Mouse (Mus musculus) hindbrain, embryonic 15.5 days (tissue): ENCODE data around the gene Ehf. TPM values are rescaled to one million over a fixed set of nuclear protein-coding genes. Genes with fewer than 3 reads are reported as not detected.

Source experiments
- ATAC-seq: fragments of 200-750 bp; cut with Nextera tagmentation; 2 replicates; pipeline ENCODE4 v1.8.0; 2017; ENCODE audit warnings: low read depth, moderate number of reproducible peaks, moderate TSS enrichment; ENCODE audit not compliant: low FRiP score
- H3K27ac ChIP-seq: fragments of 300-500 bp; sonication (generic); replicated peaks from 2 replicates; pipeline ENCODE4 v1.5.1; 2015; ENCODE audit warnings: mild to moderate bottlenecking, inconsistent platforms
- H3K27me3 ChIP-seq: fragments of 300-500 bp; sonication (generic); 2 replicates; pipeline ENCODE4 v1.6.1; 2015; ENCODE audit warnings: control low read depth, inconsistent platforms
- H3K36me3 ChIP-seq: fragments of 300-500 bp; sonication (generic); 2 replicates; pipeline ENCODE4 v1.6.1; 2015; ENCODE audit warnings: control low read depth, inconsistent platforms
- H3K4me1 ChIP-seq: fragments of 300-500 bp; sonication (generic); replicated peaks from 2 replicates; pipeline ENCODE4 v1.6.1; 2015; ENCODE audit warnings: control low read depth, inconsistent platforms
- H3K4me2 ChIP-seq: fragments of 300-500 bp; sonication (generic); 2 replicates; pipeline ENCODE4 v1.6.1; 2015; ENCODE audit warnings: moderate library complexity, mild to moderate bottlenecking, inconsistent platforms
- H3K4me3 ChIP-seq: fragments of 300-500 bp; sonication (generic); 2 replicates; pipeline ENCODE4 v1.5.1; 2015; ENCODE audit warnings: mild to moderate bottlenecking, inconsistent platforms
- H3K9ac ChIP-seq: fragments of 300-500 bp; sonication (generic); 2 replicates; pipeline ENCODE4 v1.6.1; 2015; ENCODE audit warnings: inconsistent platforms
- H3K9me3 ChIP-seq: fragments of 300-500 bp; sonication (generic); 2 replicates; pipeline ENCODE4 v1.6.1; 2016; ENCODE audit warnings: control low read depth, inconsistent platforms
- WGBS: fragments of 180-500 bp; shearing (Covaris S2); methylation state at CpG from one replicate; pipeline ENCODE4 v1.1.7; 2015; 5-methylcytosine and 5-hydroxymethylcytosine counted together
- polyA plus RNA-seq: library from polyadenylated mRNA; unstranded; fragments of >200 nt; fragmentation: Nextera tagmentation; extraction: Ambion mirVana; gene quantifications from 2 replicates; pipeline ENCODE4 v1.2.1, GENCODE M21; 2015

Gene Ehf
- 0.10 and 0.29 TPM in 2 replicates for polyA plus RNA-seq

DNA sequence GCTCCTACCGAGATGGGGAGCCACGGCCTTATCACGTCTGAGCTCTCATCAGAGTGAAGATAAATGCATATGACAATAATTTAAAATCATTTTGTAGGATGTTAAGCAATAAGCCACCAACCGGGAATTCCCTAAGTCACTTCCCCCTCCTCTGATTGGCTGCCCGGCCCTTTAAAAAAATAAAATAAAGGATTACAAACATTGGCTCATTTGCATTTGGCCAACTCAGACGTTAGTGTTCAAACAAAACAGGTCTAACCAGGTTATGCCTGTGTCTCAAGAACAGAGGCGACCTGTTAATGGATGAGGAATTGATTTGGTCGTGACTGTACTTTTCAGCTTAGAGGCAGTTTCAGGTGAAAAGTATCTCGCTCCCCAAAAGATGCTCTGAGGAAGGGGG lies at the start of gene Ehf:
Gene Ehf, minus strand, starts transcription at position 147 of the 400 bp plus-strand sequence.
- WGBS = 61% methylated on average over 9 of the region's 9 CpGs
- Histone ChIP-seq H3K4me1 (no peaks in the 10 kb centered on the region), H3K4me2 (no peak within 1 kb of the TSS), H3K9ac (no peak within 1 kb of the TSS), H3K27me3 (no peaks in the 10 kb centered on the region), H3K9me3 (no peaks in the 10 kb centered on the region), H3K4me3 (no peak within 1 kb of the TSS), H3K27ac (no peak within 1 kb of the TSS), H3K36me3 (no peaks in the 10 kb centered on the region)
- ATAC-seq = no peak

GRCm38 (mm10) chr2:103347417-103347891 lies 44.4 kb upstream of the Ehf start:
- no peak; the same call in 1 of the 2 replicates for ATAC-seq
- no peak overlapping the region for H3K4me3 ChIP-seq
- peak overlapping the region; percentile 48 for H3K4me2 ChIP-seq
- 0 out of 2 replicates have a peak overlapping the region, but pooled peaks have one; percentile 25 for H3K9ac ChIP-seq
- no peaks in the 10 kb centered on the region for H3K27me3 ChIP-seq
- WGBS = 15% methylated on average over 5 of the region's 5 CpGs
- H3K27ac ChIP-seq = no peak overlapping the region
- no peaks in the 10 kb centered on the region for H3K9me3 ChIP-seq
- no peaks in the 10 kb centered on the region for H3K36me3 ChIP-seq
- H3K4me1 ChIP-seq = peaks cover 4% of the 10 kb centered on the region; the same call in 1 of the 2 replicates

DNA sequence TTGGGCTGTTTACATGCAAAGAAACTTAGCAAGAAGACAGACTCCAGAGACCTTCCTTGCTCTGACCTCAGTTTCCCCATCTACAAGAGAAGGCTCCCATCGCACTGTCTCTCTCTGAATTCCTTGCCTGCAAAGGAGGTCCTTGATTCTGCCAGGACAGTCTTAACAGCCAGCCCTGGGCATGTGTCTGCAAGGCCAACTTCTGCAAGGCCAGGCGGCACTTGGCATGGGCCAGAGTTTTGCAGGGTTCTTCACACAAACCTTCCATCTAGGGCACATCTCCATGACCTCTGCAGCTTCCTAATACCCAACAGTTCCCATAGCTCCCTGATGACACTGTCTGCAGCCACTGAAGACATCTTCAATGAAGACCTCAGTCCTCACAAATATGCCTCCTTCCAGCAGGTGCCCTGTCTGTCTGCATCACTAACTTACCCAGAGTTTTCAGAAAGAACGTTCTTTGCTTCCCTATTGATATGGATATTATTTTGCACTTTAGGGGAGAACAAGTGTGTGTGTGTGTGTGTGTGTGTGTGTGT lies 43.7 kb upstream of the Ehf start:
- no peak for ATAC-seq
- Histone ChIP-seq H3K27me3 (no peaks in the 10 kb centered on the region), H3K4me2 (no peak overlapping the region), H3K9me3 (no peaks in the 10 kb centered on the region), H3K4me1 (peaks cover 4% of the 10 kb centered on the region; the same call in 1 of the 2 replicates), H3K36me3 (no peaks in the 10 kb centered on the region), H3K9ac (no peak overlapping the region), H3K4me3 (no peak overlapping the region), H3K27ac (no peak overlapping the region)
- WGBS = 63% methylated on average over 3 of the region's 3 CpGs

- no peak for ATAC-seq
- H3K4me1 ChIP-seq = peaks cover 4% of the 10 kb centered on the region; the same call in 1 of the 2 replicates
- no peak overlapping the region for H3K27ac ChIP-seq
- H3K27me3 ChIP-seq = no peaks in the 10 kb centered on the region
- no peaks in the 10 kb centered on the region for H3K36me3 ChIP-seq
- no peak overlapping the region for H3K9ac ChIP-seq
- 74% methylated on average over 7 of the region's 7 CpGs for WGBS
- H3K9me3 ChIP-seq = no peaks in the 10 kb centered on the region
- H3K4me3 ChIP-seq = no peak overlapping the region
- no peak overlapping the region for H3K4me2 ChIP-seq
Measured at GRCm38 (mm10) chr2:103343611-103344010, 40.5 kb upstream of the Ehf start.

DNA sequence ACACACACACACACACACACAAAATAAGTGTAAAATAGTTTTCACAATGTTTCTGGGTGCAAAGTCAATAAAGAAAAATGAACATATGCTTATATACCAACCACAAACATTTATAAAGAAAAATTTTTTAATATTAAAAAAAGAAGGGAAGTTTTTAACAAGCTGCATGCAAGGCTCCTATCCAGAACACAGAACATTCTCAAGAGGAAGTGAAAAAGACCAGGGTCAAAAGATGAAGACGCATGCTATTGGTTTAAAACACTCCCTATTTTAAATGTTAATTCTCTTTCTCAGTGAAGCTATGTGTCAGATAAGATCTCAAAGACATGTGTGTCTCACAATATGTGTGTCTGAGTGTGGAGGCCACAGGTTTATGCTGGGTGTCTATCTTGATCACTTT lies 39.0 kb upstream of the Ehf start:
- no peaks in the 10 kb centered on the region for H3K9me3 ChIP-seq
- ATAC-seq = no peak
- no peak overlapping the region for H3K27ac ChIP-seq
- H3K9ac ChIP-seq = no peak overlapping the region
- H3K4me2 ChIP-seq = no peak overlapping the region
- H3K4me1 ChIP-seq = no peaks in the 10 kb centered on the region
- H3K27me3 ChIP-seq = no peaks in the 10 kb centered on the region
- no peak overlapping the region for H3K4me3 ChIP-seq
- no peaks in the 10 kb centered on the region for H3K36me3 ChIP-seq
- WGBS = 96% methylated on average over 1 of the region's 1 CpGs

DNA sequence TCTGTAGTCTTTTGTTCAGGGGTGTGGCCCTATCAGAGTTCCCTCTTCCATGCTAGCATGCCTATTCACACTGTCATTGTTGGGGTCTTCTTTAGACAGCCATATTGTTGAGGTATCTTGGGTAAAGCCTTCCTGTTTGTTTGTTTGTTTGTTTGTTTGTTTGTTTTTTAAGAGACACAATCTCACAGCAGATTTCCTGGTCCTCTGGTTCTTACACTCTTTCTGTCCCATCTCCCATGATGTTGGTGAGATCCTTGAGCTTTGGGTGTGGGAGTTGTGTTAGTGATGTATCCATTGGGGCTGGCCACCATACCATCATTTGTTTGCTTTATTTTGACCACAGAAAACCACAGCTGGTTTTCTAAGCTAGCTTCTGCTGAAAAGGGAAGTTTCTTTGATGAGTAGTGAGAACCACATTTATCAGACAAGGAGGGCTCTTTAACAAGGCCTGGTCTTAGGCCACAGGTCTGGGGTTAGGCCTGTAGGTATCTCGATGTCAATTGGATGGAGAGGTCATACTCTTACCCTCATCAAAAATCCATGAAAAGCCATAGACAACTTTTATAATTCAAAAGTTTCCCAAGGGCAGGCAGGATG lies 38.4 kb upstream of the Ehf start:
- Histone ChIP-seq H3K27me3 (no peaks in the 10 kb centered on the region), H3K4me1 (no peaks in the 10 kb centered on the region), H3K36me3 (no peaks in the 10 kb centered on the region), H3K4me3 (no peak overlapping the region), H3K4me2 (no peak overlapping the region), H3K27ac (no peak overlapping the region), H3K9me3 (no peaks in the 10 kb centered on the region), H3K9ac (no peak overlapping the region)
- WGBS = 97% methylated on average over 1 of the region's 1 CpGs
- no peak for ATAC-seq

DNA sequence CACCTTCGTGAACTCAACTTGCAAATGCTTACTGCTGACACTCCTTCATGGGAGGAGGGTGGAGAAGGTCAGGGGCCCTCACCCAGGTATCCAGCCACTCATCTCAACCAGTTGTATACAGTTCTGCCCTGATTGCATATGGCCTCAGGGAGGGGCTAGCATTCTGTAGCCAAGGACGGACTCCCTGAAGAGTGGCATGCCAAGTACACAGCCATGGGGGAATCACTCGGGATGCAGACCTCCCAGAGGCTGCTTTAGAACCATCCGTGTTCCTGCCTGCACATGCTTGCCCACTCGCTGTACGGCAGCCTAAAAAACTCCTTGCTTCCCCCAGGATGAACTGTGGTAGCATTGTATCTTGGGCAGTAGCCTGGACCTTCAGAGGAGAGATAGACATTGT lies 35.6 kb upstream of the Ehf start:
- H3K4me2 ChIP-seq = no peak overlapping the region
- no peaks in the 10 kb centered on the region for H3K27me3 ChIP-seq
- no peaks in the 10 kb centered on the region for H3K36me3 ChIP-seq
- no peak overlapping the region for H3K9ac ChIP-seq
- no peak for ATAC-seq
- no peak overlapping the region for H3K4me3 ChIP-seq
- no peaks in the 10 kb centered on the region for H3K4me1 ChIP-seq
- no peak overlapping the region for H3K27ac ChIP-seq
- no peaks in the 10 kb centered on the region for H3K9me3 ChIP-seq
- 86% methylated on average over 6 of the region's 6 CpGs for WGBS

- Histone ChIP-seq H3K9me3 (no peaks in the 10 kb centered on the region), H3K4me1 (no peaks in the 10 kb centered on the region), H3K27me3 (no peaks in the 10 kb centered on the region), H3K4me2 (no peak overlapping the region), H3K36me3 (no peaks in the 10 kb centered on the region), H3K4me3 (no peak overlapping the region), H3K9ac (no peak overlapping the region), H3K27ac (no peak overlapping the region)
- no peak for ATAC-seq
- WGBS = 93% methylated on average over 3 of the region's 3 CpGs
Measured at GRCm38 (mm10) chr2:103337370-103337769, 34.3 kb upstream of the Ehf start.

DNA sequence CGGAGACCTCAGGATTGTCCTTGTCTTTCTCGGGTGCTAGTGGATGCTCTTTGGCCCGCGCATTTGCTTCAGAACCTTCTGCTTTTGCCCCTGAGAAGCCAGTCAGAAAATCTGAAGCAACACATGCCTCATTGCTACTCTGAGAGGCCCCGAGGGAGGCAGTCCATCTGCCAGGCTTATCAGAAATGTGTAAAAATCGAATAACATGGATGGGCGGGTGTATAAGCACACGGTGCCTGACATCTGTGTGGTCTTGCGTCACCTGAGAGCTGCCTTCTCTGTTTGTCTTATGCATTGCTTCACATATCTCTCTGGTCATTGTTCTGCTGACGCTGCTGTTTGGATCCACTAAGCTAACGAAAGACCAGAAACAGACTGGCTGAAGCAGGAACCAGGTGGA lies 33.5 kb upstream of the Ehf start:
- no peak overlapping the region for H3K9ac ChIP-seq
- H3K27ac ChIP-seq = no peak overlapping the region
- H3K4me1 ChIP-seq = no peaks in the 10 kb centered on the region
- H3K27me3 ChIP-seq = no peaks in the 10 kb centered on the region
- 64% methylated on average over 11 of the region's 11 CpGs for WGBS
- no peak overlapping the region for H3K4me2 ChIP-seq
- no peaks in the 10 kb centered on the region for H3K9me3 ChIP-seq
- H3K4me3 ChIP-seq = no peak overlapping the region
- H3K36me3 ChIP-seq = no peaks in the 10 kb centered on the region
- no peak for ATAC-seq

DNA sequence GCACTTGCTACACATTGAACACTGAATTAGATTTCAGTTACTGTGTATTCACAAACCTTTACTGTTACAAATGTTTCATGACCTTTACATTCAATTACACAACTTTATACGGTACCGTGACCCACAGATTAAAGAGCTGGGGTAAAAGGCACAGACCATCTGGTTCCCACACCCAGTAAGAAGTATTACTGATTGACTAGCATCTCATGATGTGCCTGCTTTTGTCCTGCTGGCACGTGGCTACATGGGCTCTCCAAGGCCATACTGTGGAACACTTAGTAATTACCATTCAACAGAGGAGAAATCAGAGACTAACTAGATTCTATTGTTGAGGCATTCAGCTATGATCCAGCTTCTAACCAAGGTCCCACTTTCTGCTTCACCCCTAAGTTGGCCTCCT lies 32.9 kb upstream of the Ehf start:
- no peak overlapping the region for H3K9ac ChIP-seq
- no peak for ATAC-seq
- H3K27me3 ChIP-seq = no peaks in the 10 kb centered on the region
- no peak overlapping the region for H3K4me3 ChIP-seq
- no peak overlapping the region for H3K27ac ChIP-seq
- H3K4me2 ChIP-seq = no peak overlapping the region
- WGBS = 79% methylated on average over 3 of the region's 3 CpGs
- no peaks in the 10 kb centered on the region for H3K4me1 ChIP-seq
- no peaks in the 10 kb centered on the region for H3K36me3 ChIP-seq
- H3K9me3 ChIP-seq = no peaks in the 10 kb centered on the region

GRCm38 (mm10) chr2:103331666-103332191 lies 28.7 kb upstream of the Ehf start:
- ATAC-seq = no peak
- no peak overlapping the region for H3K4me2 ChIP-seq
- no peaks in the 10 kb centered on the region for H3K9me3 ChIP-seq
- no peaks in the 10 kb centered on the region for H3K36me3 ChIP-seq
- no peak overlapping the region for H3K4me3 ChIP-seq
- 90% methylated on average over 3 of the region's 3 CpGs for WGBS
- H3K4me1 ChIP-seq = no peaks in the 10 kb centered on the region
- H3K27me3 ChIP-seq = no peaks in the 10 kb centered on the region
- no peak overlapping the region for H3K9ac ChIP-seq
- no peak overlapping the region for H3K27ac ChIP-seq

DNA sequence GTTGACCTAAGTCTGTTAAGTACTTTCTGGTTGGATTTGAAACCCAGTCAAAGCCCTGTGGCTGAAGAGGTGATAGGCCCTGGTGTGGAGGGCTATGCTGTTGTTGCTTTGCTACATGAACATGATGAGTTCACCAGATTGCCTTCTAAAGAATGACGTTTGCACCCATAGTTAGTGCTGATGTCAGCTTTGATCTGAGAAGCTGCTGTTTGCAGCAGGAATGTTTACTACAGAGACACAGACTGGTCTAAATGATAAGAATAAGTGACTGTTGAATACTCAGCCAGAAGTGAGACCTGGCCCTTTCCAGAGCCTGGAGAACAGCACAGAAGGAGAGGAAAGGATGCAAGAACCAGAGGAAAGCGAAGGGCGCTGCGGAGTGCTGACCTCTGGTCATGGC lies 25.7 kb upstream of the Ehf start:
- WGBS = 95% methylated on average over 4 of the region's 4 CpGs
- H3K36me3 ChIP-seq = no peaks in the 10 kb centered on the region
- H3K27ac ChIP-seq = no peak overlapping the region
- ATAC-seq = no peak
- no peak overlapping the region for H3K9ac ChIP-seq
- no peak overlapping the region for H3K4me2 ChIP-seq
- H3K4me1 ChIP-seq = no peaks in the 10 kb centered on the region
- H3K9me3 ChIP-seq = no peaks in the 10 kb centered on the region
- H3K4me3 ChIP-seq = no peak overlapping the region
- H3K27me3 ChIP-seq = no peaks in the 10 kb centered on the region
